Mouse (Mus musculus) midbrain, embryonic 11.5 days (tissue): ENCODE measurements around the gene Prmt2. TPM values are rescaled to one million over a fixed set of nuclear protein-coding genes. Genes with fewer than 3 reads are reported as not detected.

ENCODE experiments used
- ATAC-seq: fragments of 200-750 bp; cut with Nextera tagmentation; 2 replicates; pipeline ENCODE4 v1.8.0; 2017; ENCODE audit warnings: moderate TSS enrichment, moderate library complexity; ENCODE audit not compliant: low FRiP score
- DNase-seq: peaks from one replicate; pipeline ENCODE4 v3.0.0; 2015; ENCODE audit warnings: low spot score; ENCODE audit errors: missing footprints
- H3K27ac ChIP-seq: fragments of 300-500 bp; sonication (generic); 2 replicates; pipeline ENCODE4 v1.5.1; 2014; ENCODE audit warnings: low read depth, low read length
- H3K27me3 ChIP-seq: fragments of 300-500 bp; sonication (generic); 2 replicates; pipeline ENCODE4 v1.6.1; 2014; ENCODE audit warnings: mild to moderate bottlenecking, low read length, moderate library complexity, mixed read lengths; ENCODE audit not compliant: control insufficient read depth, insufficient read depth
- H3K36me3 ChIP-seq: fragments of 300-500 bp; sonication (generic); 2 replicates; pipeline ENCODE4 v1.6.1; 2014; ENCODE audit warnings: mild to moderate bottlenecking, low read length, moderate library complexity, mixed read lengths; ENCODE audit not compliant: control insufficient read depth, insufficient read depth
- H3K4me1 ChIP-seq: fragments of 300-500 bp; sonication (generic); 2 replicates; pipeline ENCODE4 v1.6.1; 2014; ENCODE audit warnings: low read length; ENCODE audit not compliant: control insufficient read depth, insufficient read depth
- H3K4me2 ChIP-seq: fragments of 300-500 bp; sonication (generic); 2 replicates; pipeline ENCODE4 v1.6.1; 2014; ENCODE audit warnings: mild to moderate bottlenecking, moderate library complexity
- H3K4me3 ChIP-seq: fragments of 300-500 bp; sonication (generic); 2 replicates; pipeline ENCODE4 v1.5.1; 2014; ENCODE audit warnings: low read depth, low read length
- H3K9ac ChIP-seq: fragments of 300-500 bp; sonication (generic); 2 replicates; pipeline ENCODE4 v1.6.1; 2014; ENCODE audit warnings: low read length
- H3K9me3 ChIP-seq: fragments of 300-500 bp; sonication (generic); 2 replicates; pipeline ENCODE4 v1.6.1; 2016; ENCODE audit warnings: low read length; ENCODE audit not compliant: control insufficient read depth
- WGBS: fragments of 180-500 bp; shearing (Covaris S2); extraction: QIAGEN DNeasy Blood & Tissue Kit; methylation state at CpG from one replicate; pipeline ENCODE4 v1.1.7; 2014; 5-methylcytosine and 5-hydroxymethylcytosine counted together
- microRNA counts: library from miRNA; unstranded; fragments of <30 nt; microRNA quantifications from one replicate; lab custom pipeline; 2015
- microRNA-seq: library from miRNA; unstranded; fragments of <30 nt; microRNA quantifications from one replicate; pipeline ENCODE4, GENCODE M21; 2017
- polyA plus RNA-seq: library from polyadenylated mRNA; unstranded; fragments of >200 nt; fragmentation: Nextera tagmentation; extraction: Ambion mirVana; gene quantifications from 2 replicates; pipeline ENCODE4 v1.2.1, GENCODE M21; 2014

Prmt2 gene
- polyA plus RNA-seq, 1 experiment from 2014 or later = 106 TPM

DNA sequence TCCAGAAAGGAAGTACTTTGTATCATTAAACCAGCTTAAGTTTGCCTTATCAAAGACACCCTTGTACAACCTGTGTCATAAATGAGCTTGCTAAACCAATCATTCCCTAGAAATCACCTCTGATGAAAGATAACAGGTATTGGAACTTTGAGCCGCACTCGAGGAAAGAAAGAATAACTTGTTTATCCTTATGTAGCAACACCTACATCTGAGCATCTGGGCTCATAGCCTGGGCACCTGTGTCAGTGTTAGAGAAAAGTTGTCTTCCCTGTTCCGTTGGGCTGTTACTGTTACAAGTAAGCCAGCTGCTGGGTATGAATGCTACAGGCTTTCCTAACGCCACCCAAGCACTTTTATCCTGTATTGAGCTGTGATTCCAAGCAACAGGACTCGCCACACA lies 80.1 kb downstream of the Prmt2 start:
- H3K27ac ChIP-seq = no peak overlapping the region
- no peaks in the 10 kb centered on the region for H3K9me3 ChIP-seq
- no peak overlapping the region for H3K4me3 ChIP-seq
- no peak for DNase-seq
- no peaks in the 10 kb centered on the region for H3K36me3 ChIP-seq
- ATAC-seq = no peak
- no peak overlapping the region for H3K4me2 ChIP-seq
- H3K27me3 ChIP-seq = no peaks in the 10 kb centered on the region
- no peak overlapping the region for H3K9ac ChIP-seq
- H3K4me1 ChIP-seq = no peaks in the 10 kb centered on the region
- WGBS = 85% methylated on average over 5 of the region's 5 CpGs

MicroRNAs encoded within 50 kb of the gene (microRNA counts, 519-probe panel; counts per million panel counts)
- not detected for microRNA mmu-miR-678 (lab: Ali Mortazavi, UCI)

Small RNA genes lying within 50 kb of the gene (microRNA-seq; reads per million reads assigned to microRNA genes)
- not detected for gene Mir678

Other genes starting within 250 kb of the Prmt2 start
- 33.2 and 34.3 TPM in 2 replicates for gene Zfp280b, start 205.2 kb downstream of the Prmt2 start, polyA plus RNA-seq
- not detected in 2 replicates for gene Slc5a4b, start 126.9 kb downstream of the Prmt2 start, polyA plus RNA-seq
- not detected in 2 replicates for gene Slc5a4a, start 90.4 kb downstream of the Prmt2 start, polyA plus RNA-seq
- gene S100b, start 16.0 kb upstream of the Prmt2 start, polyA plus RNA-seq = 0.20 and 0.21 TPM in 2 replicates
- 4.1 and 4.2 TPM in 2 replicates for gene Dip2a, start 107.4 kb upstream of the Prmt2 start, polyA plus RNA-seq
- not detected in 2 replicates for gene AC141477.1, start 202.6 kb upstream of the Prmt2 start, polyA plus RNA-seq
- 15.6 and 16.4 TPM in 2 replicates for gene Pcnt, start 204.9 kb upstream of the Prmt2 start, polyA plus RNA-seq
- not detected in 2 replicates for gene 2610028H24Rik, start 211.2 kb upstream of the Prmt2 start, polyA plus RNA-seq
- 66.8 and 68.6 TPM in 2 replicates for gene Mcm3ap, start 231.1 kb upstream of the Prmt2 start, polyA plus RNA-seq
- 5.7 and 6.1 TPM in 2 replicates for gene Ybey, start 231.2 kb upstream of the Prmt2 start, polyA plus RNA-seq